Mouse (Mus musculus) cerebellum, postnatal 14 days (tissue): ENCODE measurements around the gene U2af2.

Experiments used
- DNase-seq, 2 experiments: peaks; one replicate each; pipeline ENCODE4 v3.0.0; 2021; ENCODE audit warnings: mixed read lengths in 2 of 2

U2af2 gene

GRCm38 (mm10) chr7:5037467-5037866 lies 24.5 kb upstream of the U2af2 start:
- no peak for DNase-seq

GRCm38 (mm10) chr7:5038109-5038732 lies 23.7 kb upstream of the U2af2 start, which contains the start of gene Zfp784:
Gene Zfp784, minus strand, starts transcription at chr7:5038446.
- DNase-seq = peak; percentile 95 to 96

- no peak for DNase-seq
Measured at GRCm38 (mm10) chr7:5038940-5039339, 23.0 kb upstream of the U2af2 start.

GRCm38 (mm10) chr7:5044981-5045380 lies 17.0 kb upstream of the U2af2 start:
- DNase-seq = no peak

- no peak for DNase-seq
Measured at GRCm38 (mm10) chr7:5046112-5046511, 15.8 kb upstream of the U2af2 start.

GRCm38 (mm10) chr7:5047313-5047712 lies 14.6 kb upstream of the U2af2 start:
- peak; percentile 59 to 68 for DNase-seq

- DNase-seq = peak; percentile 89 to 91
Measured at GRCm38 (mm10) chr7:5051193-5052192, 10.4 kb upstream of the U2af2 start, which contains the start of gene Zfp580. Gene Zfp580, plus strand, starts transcription at chr7:5051538.

- DNase-seq = peak; percentile 42 to 43
Measured at GRCm38 (mm10) chr7:5052438-5052837, 9.5 kb upstream of the U2af2 start.

- peak; percentile 41 to 52 for DNase-seq
Measured at GRCm38 (mm10) chr7:5052931-5053343, 9.0 kb upstream of the U2af2 start.

GRCm38 (mm10) chr7:5053456-5054179 lies 8.3 kb upstream of the U2af2 start:
- peak; percentile 57 for DNase-seq

- DNase-seq = peak; percentile 77 to 78
Measured at GRCm38 (mm10) chr7:5056651-5057263, 5.2 kb upstream of the U2af2 start.

- DNase-seq = no peak
Measured at GRCm38 (mm10) chr7:5057381-5057780, 4.6 kb upstream of the U2af2 start.

- DNase-seq = no peak
Measured at GRCm38 (mm10) chr7:5057804-5058203, 4.1 kb upstream of the U2af2 start.

- DNase-seq = no peak
Measured at GRCm38 (mm10) chr7:5058631-5059030, 3.3 kb upstream of the U2af2 start.

- DNase-seq = peak in 1 of 2 experiments; percentile 31
Measured at GRCm38 (mm10) chr7:5059421-5059820, 2.5 kb upstream of the U2af2 start.

- DNase-seq = peak; percentile 93 to 95
Measured at GRCm38 (mm10) chr7:5060239-5060731, 1.7 kb upstream of the U2af2 start.

GRCm38 (mm10) chr7:5060944-5061773 lies 784 bp upstream of the U2af2 start:
- peak; percentile 100 for DNase-seq

- peak in 1 of 2 experiments; percentile 74 for DNase-seq
Measured at GRCm38 (mm10) chr7:5062360-5063001, 538 bp downstream of the U2af2 start.

- no peak for DNase-seq
Measured at GRCm38 (mm10) chr7:5064886-5065285, 2.9 kb downstream of the U2af2 start.

- DNase-seq = no peak
Measured at GRCm38 (mm10) chr7:5073586-5073985, 11.6 kb downstream of the U2af2 start.

- no peak for DNase-seq
Measured at GRCm38 (mm10) chr7:5074984-5075383, 13.0 kb downstream of the U2af2 start.
